Mouse (Mus musculus) liver, embryonic 13.5 days (tissue): ENCODE measurements around the gene Klhl31. TPM values are rescaled to one million over a fixed set of nuclear protein-coding genes. Genes with fewer than 3 reads are reported as not detected.

Experiments used
- ATAC-seq: fragments of 200-750 bp; cut with Nextera tagmentation; 2 replicates; pipeline ENCODE4 v1.8.0; 2017; ENCODE audit warnings: low read depth, mild to moderate bottlenecking, moderate number of reproducible peaks, moderate library complexity
- DNase-seq: peaks from one replicate; pipeline ENCODE4 v3.0.0; 2022
- H3K27ac ChIP-seq: fragments of 300-500 bp; sonication (generic); 2 replicates; pipeline ENCODE4 v1.5.1; 2015; ENCODE audit warnings: moderate library complexity, mild to moderate bottlenecking, inconsistent platforms
- H3K27me3 ChIP-seq: fragments of 300-500 bp; sonication (generic); 2 replicates; pipeline ENCODE4 v1.6.1; 2015; ENCODE audit warnings: mild to moderate bottlenecking, inconsistent platforms
- H3K36me3 ChIP-seq: fragments of 300-500 bp; sonication (generic); 2 replicates; pipeline ENCODE4 v1.6.1; 2015; ENCODE audit warnings: mild to moderate bottlenecking, inconsistent platforms
- H3K4me1 ChIP-seq: fragments of 300-500 bp; sonication (generic); replicated peaks from 2 replicates; pipeline ENCODE4 v1.6.1; 2015; ENCODE audit warnings: inconsistent platforms
- H3K4me2 ChIP-seq: fragments of 300-500 bp; sonication (generic); 2 replicates; pipeline ENCODE4 v1.6.1; 2015; ENCODE audit warnings: inconsistent platforms, mild to moderate bottlenecking, moderate library complexity
- H3K4me3 ChIP-seq: fragments of 300-500 bp; sonication (generic); replicated peaks from 2 replicates; pipeline ENCODE4 v1.5.1; 2015; ENCODE audit warnings: mild to moderate bottlenecking, inconsistent platforms
- H3K9ac ChIP-seq: fragments of 300-500 bp; sonication (generic); 2 replicates; pipeline ENCODE4 v1.6.1; 2015; ENCODE audit warnings: mild to moderate bottlenecking, inconsistent platforms
- H3K9me3 ChIP-seq: fragments of 300-500 bp; sonication (generic); replicated peaks from 2 replicates; pipeline ENCODE4 v1.6.1; 2016; ENCODE audit warnings: inconsistent platforms
- WGBS: fragments of 180-500 bp; shearing (Covaris S2); methylation state at CpG from one replicate; pipeline ENCODE4 v1.1.7; 2015; ENCODE audit not compliant: insufficient replicate concordance; 5-methylcytosine and 5-hydroxymethylcytosine counted together
- polyA plus RNA-seq: library from polyadenylated mRNA; unstranded; fragments of >200 nt; fragmentation: Nextera tagmentation; extraction: Ambion mirVana; gene quantifications from 2 replicates; pipeline ENCODE4 v1.2.1, GENCODE M21; 2015

Klhl31 gene
- polyA plus RNA-seq, 1 experiment from 2014 or later, result 0.24 TPM

DNA sequence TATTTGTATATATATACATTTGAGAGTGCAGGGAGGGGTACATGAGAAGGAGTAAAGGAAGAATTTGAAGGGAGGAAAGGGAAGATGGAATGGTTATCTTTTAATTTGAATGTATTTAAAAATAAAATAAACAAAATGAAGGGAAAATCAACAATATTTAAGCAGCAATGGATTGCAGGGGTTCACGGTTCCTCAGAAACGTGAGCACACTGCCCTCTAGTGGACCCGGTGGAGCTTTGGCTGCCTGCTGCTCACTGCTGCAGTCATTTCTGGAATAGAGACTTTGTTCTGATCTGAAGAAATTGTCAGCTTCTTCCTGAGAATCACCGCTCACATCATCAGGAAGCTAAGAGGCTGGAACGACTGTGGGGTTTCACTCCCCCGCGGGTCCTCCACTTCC, 28.5 kb upstream of the Klhl31 start:
- WGBS, result 13% methylated on average over 7 of the region's 7 CpGs
- Histone ChIP-seq H3K27me3 (no peaks in the 10 kb centered on the region), H3K27ac (no peak overlapping the region), H3K36me3 (no peaks in the 10 kb centered on the region), H3K9ac (no peak overlapping the region), H3K9me3 (no peaks in the 10 kb centered on the region), H3K4me1 (no peaks in the 10 kb centered on the region), H3K4me3 (no peak overlapping the region), H3K4me2 (no peak overlapping the region)
- ATAC-seq, result no peak
- DNase-seq, result no peak

DNA sequence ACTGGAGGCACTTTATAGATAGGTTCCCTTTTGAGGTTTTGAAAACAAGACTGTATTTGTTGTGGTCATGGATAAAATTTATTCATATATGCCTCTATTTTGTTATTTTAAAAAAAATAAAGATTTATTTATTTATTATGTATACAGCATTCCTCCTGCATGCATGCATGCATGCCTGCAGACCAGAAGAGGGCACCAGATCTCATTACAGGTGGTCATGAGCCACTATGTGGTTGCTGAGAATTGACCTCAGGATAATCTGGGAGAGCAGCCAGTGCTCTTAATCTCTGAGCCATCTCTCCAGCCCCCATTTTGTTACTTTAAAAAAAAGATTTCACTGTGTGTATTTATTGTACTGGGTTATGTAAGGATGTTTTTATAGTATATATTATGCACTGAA, 25.5 kb upstream of the Klhl31 start:
- Histone ChIP-seq H3K4me1 (no peaks in the 10 kb centered on the region), H3K27ac (no peak overlapping the region), H3K9ac (no peak overlapping the region), H3K36me3 (no peaks in the 10 kb centered on the region), H3K9me3 (no peaks in the 10 kb centered on the region), H3K4me3 (no peak overlapping the region), H3K4me2 (no peak overlapping the region), H3K27me3 (no peaks in the 10 kb centered on the region)
- ATAC-seq, result no peak
- no peak for DNase-seq

DNA sequence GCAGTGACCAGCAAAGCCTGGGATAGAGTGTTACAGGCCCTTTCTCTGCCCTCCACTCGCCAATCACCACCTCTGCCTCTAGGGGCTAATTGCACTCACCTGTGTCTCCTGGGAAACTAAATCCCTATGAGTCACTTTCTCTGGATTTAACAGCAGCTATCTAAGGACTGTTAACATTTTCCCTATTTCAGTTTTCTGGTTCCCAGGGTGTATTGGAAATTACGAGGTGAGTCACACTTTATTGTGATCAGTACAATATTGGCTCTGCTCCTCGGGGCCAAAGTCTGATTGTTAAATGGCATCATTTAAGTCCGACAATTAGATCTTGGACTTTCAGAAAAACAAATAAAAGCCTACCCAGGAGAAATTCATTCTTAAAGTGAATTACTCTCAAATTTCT, 24.0 kb upstream of the Klhl31 start:
- 58% methylated on average over 4 of the region's 4 CpGs for WGBS
- Histone ChIP-seq H3K4me3 (no peak overlapping the region), H3K36me3 (no peaks in the 10 kb centered on the region), H3K4me1 (no peaks in the 10 kb centered on the region), H3K9ac (no peak overlapping the region), H3K9me3 (no peaks in the 10 kb centered on the region), H3K27me3 (no peaks in the 10 kb centered on the region), H3K4me2 (no peak overlapping the region), H3K27ac (no peak overlapping the region)
- ATAC-seq (no peak), DNase-seq (no peak)

DNA sequence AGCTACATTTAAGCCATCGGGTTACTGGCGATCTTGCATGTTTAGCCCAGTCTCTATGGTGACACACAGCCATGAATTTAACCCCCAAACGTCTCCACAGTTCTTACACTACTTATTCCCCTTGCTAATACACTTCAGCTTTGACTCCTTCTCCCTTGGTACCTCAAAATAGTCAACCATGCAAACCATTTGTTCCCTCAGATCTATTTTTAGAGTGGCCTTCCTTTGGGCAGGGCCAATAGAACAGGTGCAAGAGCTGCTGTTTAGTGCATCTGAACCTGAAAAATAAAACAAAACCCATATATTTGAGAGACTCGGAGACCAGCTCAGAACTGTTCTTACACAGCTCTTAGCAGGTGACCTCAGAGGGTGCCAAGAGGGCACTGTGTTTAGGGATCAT, 20.4 kb upstream of the Klhl31 start:
- Histone ChIP-seq H3K36me3 (no peaks in the 10 kb centered on the region), H3K27ac (no peak overlapping the region), H3K4me1 (no peaks in the 10 kb centered on the region), H3K4me2 (no peak overlapping the region), H3K9ac (no peak overlapping the region), H3K4me3 (no peak overlapping the region), H3K9me3 (no peaks in the 10 kb centered on the region), H3K27me3 (no peaks in the 10 kb centered on the region)
- ATAC-seq (no peak), DNase-seq (no peak)
- 61% methylated on average over 4 of the region's 4 CpGs for WGBS

DNA sequence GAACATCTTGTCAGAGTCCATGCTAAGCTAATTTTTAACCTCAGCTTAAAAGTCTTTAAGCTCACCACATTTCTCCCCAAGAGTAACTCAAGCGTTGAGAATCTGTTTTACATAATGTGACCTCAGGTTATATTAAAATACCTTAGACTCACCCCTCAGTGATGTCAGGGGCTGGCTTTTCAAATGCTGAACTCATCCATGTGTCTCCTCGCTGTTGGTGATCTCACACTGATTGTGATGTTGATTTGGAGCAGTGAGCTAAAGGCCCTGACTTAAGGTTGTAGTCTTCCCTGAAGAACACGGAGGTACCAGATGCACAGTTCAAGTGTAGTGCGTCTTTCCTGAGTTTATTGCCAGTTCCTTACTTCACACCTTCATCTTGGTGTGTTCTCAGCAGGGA, 19.5 kb upstream of the Klhl31 start:
- H3K36me3 ChIP-seq, result no peaks in the 10 kb centered on the region
- WGBS, result 50% methylated on average over 4 of the region's 4 CpGs
- H3K4me3 ChIP-seq, result no peak overlapping the region
- H3K4me2 ChIP-seq, result no peak overlapping the region
- ATAC-seq, result no peak
- H3K27me3 ChIP-seq, result no peaks in the 10 kb centered on the region
- no peaks in the 10 kb centered on the region for H3K4me1 ChIP-seq
- H3K9ac ChIP-seq, result no peak overlapping the region
- no peak overlapping the region for H3K27ac ChIP-seq
- no peak for DNase-seq
- no peaks in the 10 kb centered on the region for H3K9me3 ChIP-seq

DNA sequence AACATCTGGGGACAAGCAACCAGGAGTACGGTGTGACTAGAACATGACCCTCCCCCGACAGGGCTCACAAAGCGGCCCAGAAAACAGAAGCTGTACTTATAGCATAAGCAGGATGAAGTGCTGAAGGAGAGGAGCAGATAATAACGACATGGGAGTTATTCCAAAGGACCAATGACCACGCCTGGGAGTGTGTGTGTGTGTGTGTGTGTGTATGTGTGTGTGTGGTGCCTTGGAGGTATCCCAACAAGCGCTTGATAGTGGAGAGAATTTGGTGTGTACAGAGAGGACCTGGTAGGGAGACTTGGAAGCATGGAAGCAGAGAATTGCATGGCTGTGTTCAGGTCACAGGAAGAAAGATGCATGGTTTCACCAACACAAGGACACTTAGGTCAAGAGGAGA, 18.5 kb upstream of the Klhl31 start:
- H3K9ac ChIP-seq, result no peak overlapping the region
- H3K27me3 ChIP-seq, result no peaks in the 10 kb centered on the region
- ATAC-seq (no peak), DNase-seq (no peak)
- H3K9me3 ChIP-seq, result no peaks in the 10 kb centered on the region
- no peak overlapping the region for H3K4me3 ChIP-seq
- H3K36me3 ChIP-seq, result no peaks in the 10 kb centered on the region
- H3K4me1 ChIP-seq, result no peaks in the 10 kb centered on the region
- H3K27ac ChIP-seq, result no peak overlapping the region
- H3K4me2 ChIP-seq, result no peak overlapping the region
- WGBS, result 57% methylated on average over 6 of the region's 6 CpGs

DNA sequence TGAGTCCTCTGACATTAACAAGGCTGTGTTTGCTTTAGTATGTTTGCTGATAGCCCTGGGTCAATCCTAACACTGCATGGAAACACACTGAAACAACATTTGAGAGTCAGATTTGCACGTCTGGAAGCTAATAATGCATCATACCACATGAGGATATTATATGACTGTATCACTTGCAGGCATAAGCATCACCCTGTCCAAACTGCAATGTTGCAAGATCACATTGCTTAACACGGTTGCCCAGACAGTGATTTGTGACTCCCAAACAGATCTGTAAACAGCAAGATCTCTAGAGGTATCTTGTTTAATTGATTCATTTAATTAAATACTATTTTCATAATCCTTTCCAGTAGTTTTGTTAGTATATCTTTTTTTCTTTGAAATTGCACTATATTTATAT, 17.9 kb upstream of the Klhl31 start:
- Histone ChIP-seq H3K4me3 (no peak overlapping the region), H3K4me2 (no peak overlapping the region), H3K27ac (no peak overlapping the region), H3K9ac (no peak overlapping the region), H3K27me3 (no peaks in the 10 kb centered on the region), H3K9me3 (no peaks in the 10 kb centered on the region), H3K4me1 (no peaks in the 10 kb centered on the region), H3K36me3 (no peaks in the 10 kb centered on the region)
- ATAC-seq (no peak), DNase-seq (no peak)
- 39% methylated on average over 2 of the region's 2 CpGs for WGBS

DNA sequence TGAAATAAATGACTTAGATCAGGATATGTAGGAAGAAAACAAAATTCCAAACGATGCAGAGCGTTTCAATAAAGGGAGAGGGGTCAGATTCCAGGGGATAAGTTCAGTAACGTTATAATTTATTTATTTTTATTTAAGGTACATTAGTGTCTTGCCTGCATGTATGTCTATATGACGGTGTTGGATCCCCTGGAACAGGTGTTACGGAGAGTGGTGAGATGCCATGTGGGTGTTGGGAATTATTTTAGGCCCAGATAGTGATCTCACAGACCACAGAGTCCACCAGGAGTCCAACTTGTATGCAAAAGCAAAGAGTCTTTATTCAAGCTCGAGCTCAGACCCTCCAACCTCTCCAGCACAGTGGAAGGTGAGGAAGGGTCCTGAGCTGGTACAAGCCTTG, 16.2 kb upstream of the Klhl31 start:
- Histone ChIP-seq H3K36me3 (no peaks in the 10 kb centered on the region), H3K4me3 (no peak overlapping the region), H3K27ac (no peak overlapping the region), H3K27me3 (no peaks in the 10 kb centered on the region), H3K4me2 (no peak overlapping the region), H3K9me3 (no peaks in the 10 kb centered on the region), H3K9ac (no peak overlapping the region), H3K4me1 (no peaks in the 10 kb centered on the region)
- DNase-seq (no peak), ATAC-seq (no peak)
- WGBS, result 66% methylated on average over 6 of the region's 6 CpGs

DNA sequence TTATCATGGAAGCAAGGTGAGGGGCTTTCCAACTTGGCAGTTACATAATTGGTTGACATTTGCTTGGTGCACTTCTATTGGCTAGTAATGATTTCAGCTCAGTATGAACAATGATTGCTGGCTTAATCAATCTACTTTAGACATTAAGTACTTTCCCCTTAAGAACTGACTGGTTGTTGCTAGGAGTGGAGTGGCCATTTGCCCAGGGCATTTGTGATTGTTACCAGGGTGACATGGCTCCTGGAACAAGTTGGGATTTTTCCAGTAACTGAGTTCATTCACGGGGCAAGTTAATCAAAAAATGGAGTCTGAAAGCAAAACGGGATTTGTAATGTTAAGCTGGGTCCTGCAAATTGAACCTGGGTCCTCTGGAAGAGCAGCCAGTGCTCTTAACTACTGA, 15.8 kb upstream of the Klhl31 start:
- Histone ChIP-seq H3K4me1 (no peaks in the 10 kb centered on the region), H3K27me3 (no peaks in the 10 kb centered on the region), H3K36me3 (no peaks in the 10 kb centered on the region), H3K27ac (no peak overlapping the region), H3K4me2 (no peak overlapping the region), H3K9me3 (no peaks in the 10 kb centered on the region), H3K4me3 (no peak overlapping the region), H3K9ac (no peak overlapping the region)
- no peak for ATAC-seq
- WGBS, result 53% methylated on average over 2 of the region's 2 CpGs
- no peak for DNase-seq

DNA sequence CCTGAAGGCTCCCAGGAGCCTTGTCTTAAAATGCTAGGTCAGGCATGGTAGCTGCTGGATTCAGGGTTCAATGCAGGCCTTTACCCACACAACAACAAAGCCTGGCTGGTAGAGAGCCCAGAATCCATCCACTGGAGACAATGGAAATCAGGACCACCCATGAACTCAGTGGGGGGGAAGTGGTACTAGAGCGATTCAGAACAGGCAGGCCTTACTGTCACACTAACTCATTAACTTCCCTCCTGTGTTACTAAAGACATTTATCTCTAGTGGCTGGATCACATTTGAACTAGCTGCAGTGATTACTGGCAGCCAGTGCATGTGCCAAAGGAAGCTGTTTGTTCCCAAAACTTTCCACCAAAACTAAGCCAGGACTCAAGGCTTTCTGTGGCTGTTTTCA, 13.4 kb upstream of the Klhl31 start:
- Histone ChIP-seq H3K9ac (no peak overlapping the region), H3K4me1 (no peaks in the 10 kb centered on the region), H3K9me3 (no peaks in the 10 kb centered on the region), H3K27me3 (no peaks in the 10 kb centered on the region), H3K4me2 (no peak overlapping the region), H3K36me3 (no peaks in the 10 kb centered on the region), H3K4me3 (no peak overlapping the region), H3K27ac (no peak overlapping the region)
- ATAC-seq (no peak), DNase-seq (no peak)
- WGBS, result 66% methylated on average over 1 of the region's 1 CpGs

DNA sequence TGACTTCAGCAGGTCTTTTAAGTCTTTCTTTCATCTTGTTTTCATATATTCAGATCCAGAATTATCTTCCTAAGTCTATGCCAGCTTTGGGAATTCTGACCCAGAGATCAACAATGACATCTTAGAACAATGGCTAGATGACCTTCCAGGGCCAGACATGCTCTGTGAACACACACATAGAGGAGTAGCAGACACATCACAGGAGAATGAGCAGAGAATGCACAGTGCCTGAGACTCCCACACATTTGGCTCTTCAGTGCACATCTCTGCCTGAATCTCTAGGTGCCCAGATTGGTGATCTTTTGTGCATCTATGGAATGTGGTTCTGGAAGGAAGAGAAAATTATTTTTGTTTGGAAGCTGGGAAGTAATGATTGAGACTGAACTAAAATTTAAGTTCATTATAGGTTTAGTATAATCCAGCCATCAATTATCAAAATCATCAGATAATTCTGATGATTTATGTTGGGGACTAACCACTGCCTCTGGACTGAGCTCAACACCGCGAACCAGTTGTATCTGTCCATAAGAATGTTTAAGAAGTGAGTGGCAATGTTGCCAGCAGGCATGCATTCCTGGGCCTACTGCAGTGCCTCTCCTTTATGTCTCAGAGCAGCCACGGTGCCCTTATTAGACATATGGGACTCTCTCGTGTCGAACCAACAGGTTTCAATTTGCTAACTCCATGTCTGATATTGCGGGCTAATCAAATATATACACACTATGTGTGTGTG, 12.8 kb upstream of the Klhl31 start:
- no peaks in the 10 kb centered on the region for H3K9me3 ChIP-seq
- no peaks in the 10 kb centered on the region for H3K27me3 ChIP-seq
- no peak overlapping the region for H3K4me2 ChIP-seq
- H3K4me3 ChIP-seq, result no peak overlapping the region
- no peak for ATAC-seq
- WGBS, result 71% methylated on average over 6 of the region's 6 CpGs
- no peak overlapping the region for H3K27ac ChIP-seq
- no peaks in the 10 kb centered on the region for H3K36me3 ChIP-seq
- DNase-seq, result no peak
- H3K4me1 ChIP-seq, result no peaks in the 10 kb centered on the region
- H3K9ac ChIP-seq, result no peak overlapping the region

DNA sequence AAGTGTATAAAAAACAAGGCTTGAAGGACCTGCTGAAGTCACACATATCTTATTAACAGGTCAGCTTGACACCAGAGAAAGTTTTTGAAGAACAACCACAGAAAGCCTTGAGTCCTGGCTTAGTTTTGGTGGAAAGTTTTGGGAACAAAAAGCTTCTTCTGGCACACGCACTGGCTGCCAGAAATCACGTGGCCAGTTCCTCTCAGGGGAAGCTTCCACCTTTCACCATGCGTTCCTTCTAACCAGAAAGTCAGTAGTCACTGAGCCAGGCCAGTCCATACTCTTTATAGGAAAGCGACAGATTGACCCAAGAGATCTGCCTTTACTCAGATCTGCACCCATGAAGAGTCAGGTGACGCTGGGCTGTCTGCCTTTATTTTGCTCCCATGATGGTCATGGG, 12.1 kb upstream of the Klhl31 start:
- Histone ChIP-seq H3K36me3 (no peaks in the 10 kb centered on the region), H3K9me3 (no peaks in the 10 kb centered on the region), H3K4me2 (no peak overlapping the region), H3K9ac (no peak overlapping the region), H3K4me1 (no peaks in the 10 kb centered on the region), H3K27me3 (no peaks in the 10 kb centered on the region), H3K4me3 (no peak overlapping the region), H3K27ac (no peak overlapping the region)
- WGBS, result 56% methylated on average over 5 of the region's 5 CpGs
- DNase-seq, result no peak
- ATAC-seq, result no peak
